Mouse (Mus musculus) hindbrain, embryonic 10.5 days (tissue): ENCODE data around the gene Lhx5. TPM values are rescaled to one million over a fixed set of nuclear protein-coding genes. Genes with fewer than 3 reads are reported as not detected.

Experiments
- DNase-seq: peaks from one replicate; pipeline ENCODE4 v3.0.0-alpha.2; 2017; ENCODE audit warnings: low spot score
- H3K27ac ChIP-seq: fragments of 300-500 bp; sonication (generic); 2 replicates; pipeline ENCODE4 v1.5.1; 2016; ENCODE audit warnings: mild to moderate bottlenecking, moderate library complexity
- H3K27me3 ChIP-seq: fragments of 300-500 bp; sonication (generic); 2 replicates; pipeline ENCODE4 v1.6.1; 2016; ENCODE audit warnings: mild to moderate bottlenecking; ENCODE audit not compliant: poor library complexity, insufficient read depth, severe bottlenecking
- H3K36me3 ChIP-seq: fragments of 300-500 bp; sonication (generic); 2 replicates; pipeline ENCODE4 v1.6.1; 2016; ENCODE audit warnings: mild to moderate bottlenecking, moderate library complexity
- H3K4me1 ChIP-seq: fragments of 300-500 bp; sonication (generic); replicated peaks from 2 replicates; pipeline ENCODE4 v1.6.1; 2016; ENCODE audit warnings: mild to moderate bottlenecking
- H3K4me3 ChIP-seq: fragments of 300-500 bp; sonication (generic); 2 replicates; pipeline ENCODE4 v1.5.1; 2016; ENCODE audit warnings: mild to moderate bottlenecking, moderate library complexity
- H3K9me3 ChIP-seq: fragments of 300-500 bp; sonication (generic); 2 replicates; pipeline ENCODE4 v1.6.1; 2016; ENCODE audit warnings: mild to moderate bottlenecking, moderate library complexity
- WGBS: fragments of 180-500 bp; shearing (Covaris S2); methylation state at CpG from one replicate; pipeline ENCODE4 v1.1.7; 2016; 5-methylcytosine and 5-hydroxymethylcytosine counted together
- polyA plus RNA-seq: library from polyadenylated mRNA; unstranded; fragments of >200 nt; fragmentation: Nextera tagmentation; extraction: Ambion mirVana; gene quantifications from 2 replicates; pipeline ENCODE4 v1.2.1, GENCODE M21; 2016

Gene Lhx5
- polyA plus RNA-seq, 1 experiment from 2014 or later = 34.0 TPM

GRCm38 (mm10) chr5:120473361-120473760, 41.9 kb downstream of the Lhx5 start:
- no peak overlapping the region for H3K27ac ChIP-seq
- no peaks in the 10 kb centered on the region for H3K9me3 ChIP-seq
- peaks cover 16% of the 10 kb centered on the region; the same call in 1 of the 2 replicates for H3K27me3 ChIP-seq
- WGBS = 94% methylated on average over 2 of the region's 2 CpGs
- peaks cover 10% of the 10 kb centered on the region for H3K4me1 ChIP-seq
- no peak for DNase-seq
- no peaks in the 10 kb centered on the region for H3K36me3 ChIP-seq
- H3K4me3 ChIP-seq = no peak overlapping the region

GRCm38 (mm10) chr5:120475861-120476260, 44.4 kb downstream of the Lhx5 start:
- no peak overlapping the region for H3K4me3 ChIP-seq
- H3K4me1 ChIP-seq = peaks cover 18% of the 10 kb centered on the region
- DNase-seq = no peak
- 54% methylated on average over 8 of the region's 8 CpGs for WGBS
- H3K27ac ChIP-seq = no peak overlapping the region
- H3K27me3 ChIP-seq = peaks cover 16% of the 10 kb centered on the region; the same call in 1 of the 2 replicates
- H3K36me3 ChIP-seq = no peaks in the 10 kb centered on the region
- no peaks in the 10 kb centered on the region for H3K9me3 ChIP-seq

GRCm38 (mm10) chr5:120476296-120476695, 44.8 kb downstream of the Lhx5 start, which contains the start of gene Sds:
Gene Sds (plus strand): TSS chr5:120476526.
- 16% methylated on average over 13 of the region's 13 CpGs for WGBS

GRCm38 (mm10) chr5:120477993-120478392, 46.5 kb downstream of the Lhx5 start:
- DNase-seq = no peak
- H3K4me3 ChIP-seq = no peak overlapping the region
- WGBS = 93% methylated on average over 5 of the region's 5 CpGs
- no peaks in the 10 kb centered on the region for H3K36me3 ChIP-seq
- H3K27me3 ChIP-seq = peaks cover 16% of the 10 kb centered on the region; the same call in 1 of the 2 replicates
- peaks cover 21% of the 10 kb centered on the region for H3K4me1 ChIP-seq
- no peak overlapping the region for H3K27ac ChIP-seq
- no peaks in the 10 kb centered on the region for H3K9me3 ChIP-seq

More at GRCm38 (mm10) chr5:120476296-120476695, 44.8 kb downstream of the Lhx5 start, which contains the start of gene Sds:
- no peaks in the 10 kb centered on the region for H3K36me3 ChIP-seq
- peak; percentile 17 for DNase-seq
- no peak within 1 kb of the TSS for H3K27ac ChIP-seq
- no peak within 1 kb of the TSS for H3K4me3 ChIP-seq
- H3K27me3 ChIP-seq = peaks cover 16% of the 10 kb centered on the region; the same call in 1 of the 2 replicates
- peaks cover 22% of the 10 kb centered on the region for H3K4me1 ChIP-seq
- no peaks in the 10 kb centered on the region for H3K9me3 ChIP-seq

GRCm38 (mm10) chr5:120479538-120479937, 48.0 kb downstream of the Lhx5 start:
- H3K4me3 ChIP-seq = no peak overlapping the region
- 69% methylated on average over 4 of the region's 4 CpGs for WGBS
- H3K27ac ChIP-seq = no peak overlapping the region
- peaks cover 21% of the 10 kb centered on the region for H3K4me1 ChIP-seq
- peaks cover 16% of the 10 kb centered on the region; the same call in 1 of the 2 replicates for H3K27me3 ChIP-seq
- H3K9me3 ChIP-seq = no peaks in the 10 kb centered on the region
- no peak for DNase-seq
- H3K36me3 ChIP-seq = peaks cover 14% of the 10 kb centered on the region

GRCm38 (mm10) chr5:120481205-120481604, 49.7 kb downstream of the Lhx5 start:
- Histone ChIP-seq H3K9me3 (no peaks in the 10 kb centered on the region), H3K4me3 (no peak overlapping the region), H3K36me3 (peaks cover 30% of the 10 kb centered on the region), H3K27me3 (peaks cover 15% of the 10 kb centered on the region; the same call in 1 of the 2 replicates), H3K27ac (0 out of 2 replicates have a peak overlapping the region, but pooled peaks have one; percentile 2), H3K4me1 (peaks cover 18% of the 10 kb centered on the region)
- DNase-seq = no peak
- WGBS = 54% methylated on average over 9 of the region's 9 CpGs

GRCm38 (mm10) chr5:120483399-120483798, 51.9 kb downstream of the Lhx5 start:
- no peak for DNase-seq
- H3K36me3 ChIP-seq = peaks cover 52% of the 10 kb centered on the region
- H3K4me3 ChIP-seq = no peak overlapping the region
- no peaks in the 10 kb centered on the region for H3K9me3 ChIP-seq
- H3K27ac ChIP-seq = no peak overlapping the region
- no peaks in the 10 kb centered on the region for H3K27me3 ChIP-seq
- 87% methylated on average over 19 of the region's 19 CpGs for WGBS
- peaks cover 15% of the 10 kb centered on the region; the same call in 1 of the 2 replicates for H3K4me1 ChIP-seq

GRCm38 (mm10) chr5:120487844-120488243, 56.3 kb downstream of the Lhx5 start:
- 91% methylated on average over 8 of the region's 8 CpGs for WGBS
- H3K9me3 ChIP-seq = no peaks in the 10 kb centered on the region
- DNase-seq = no peak
- H3K4me1 ChIP-seq = 0 out of 2 replicates have a peak, but pooled peaks cover 2% of the 10 kb centered on the region
- H3K36me3 ChIP-seq = peaks cover 92% of the 10 kb centered on the region
- no peak overlapping the region for H3K27ac ChIP-seq
- H3K4me3 ChIP-seq = no peak overlapping the region
- H3K27me3 ChIP-seq = no peaks in the 10 kb centered on the region

- H3K4me1 ChIP-seq = peaks cover 23% of the 10 kb centered on the region
- H3K36me3 ChIP-seq = peaks cover 94% of the 10 kb centered on the region
- DNase-seq = no peak
- no peak overlapping the region for H3K27ac ChIP-seq
- 86% methylated on average over 8 of the region's 8 CpGs for WGBS
- no peak overlapping the region for H3K4me3 ChIP-seq
- H3K9me3 ChIP-seq = no peaks in the 10 kb centered on the region
- no peaks in the 10 kb centered on the region for H3K27me3 ChIP-seq
These were observed 59.2 kb downstream of the Lhx5 start for GRCm38 (mm10) chr5:120490679-120491192.

Other genes starting within 250 kb of the Lhx5 start
- gene Sdsl, start 41.1 kb downstream of the Lhx5 start, polyA plus RNA-seq = 6.2 and 7.9 TPM in 2 replicates
- gene Sds, start 44.8 kb downstream of the Lhx5 start, polyA plus RNA-seq = not detected in 2 replicates
- gene Plbd2, start 71.9 kb downstream of the Lhx5 start, polyA plus RNA-seq = 42.5 and 43.0 TPM in 2 replicates
- 4.4 and 5.8 TPM in 2 replicates for gene Slc8b1, start 79.5 kb downstream of the Lhx5 start, polyA plus RNA-seq
- gene Tpcn1, start 157.0 kb downstream of the Lhx5 start, polyA plus RNA-seq = 12.5 and 12.9 TPM in 2 replicates
- gene Iqcd, start 157.3 kb downstream of the Lhx5 start, polyA plus RNA-seq = 1.3 and 2.8 TPM in 2 replicates
- gene Rita1, start 180.9 kb downstream of the Lhx5 start, polyA plus RNA-seq = 19.0 and 19.6 TPM in 2 replicates
- 62.2 and 64.7 TPM in 2 replicates for gene Ddx54, start 181.0 kb downstream of the Lhx5 start, polyA plus RNA-seq
- gene Cfap73, start 202.5 kb downstream of the Lhx5 start, polyA plus RNA-seq = 0.85 TPM in 1 of 2 replicates, not detected in the other
- 0.13 and 0.15 TPM in 2 replicates for gene Rasal1, start 217.1 kb downstream of the Lhx5 start, polyA plus RNA-seq